25 mouse cellular contexts compared by ENCODE assay signal in genomic region chr13:93992342-93992882, GRCm38 (mm10).
DNase-seq lines count a peak whose midpoint lies in the region; ATAC-seq and TF ChIP-seq lines count a peak whose summit lies in the region.
"Had no signal": no experiment of that assay in that cellular context is flagged by ENCODE, and none has a peak within 500 bp of the region (broad histone marks: within the 10 kb centered on the region; RNA-seq: fewer than 3 reads in every experiment).

No protein-coding gene starts in this region.

- H3K4me2 ChIP-seq in heart, embryonic 12.5 days = no peak overlapping the region
- H3K4me2 ChIP-seq in heart, embryonic 11.5 days = no peak overlapping the region
- H3K4me2 ChIP-seq in lung, embryonic 16.5 days (ENCODE audit: low read depth, low read length) = no peak overlapping the region
- no peak overlapping the region for H3K4me2 ChIP-seq in heart, postnatal 0 days (ENCODE audit: low read depth, low read length)
- H3K4me2 ChIP-seq in midbrain, embryonic 11.5 days = no peak overlapping the region
- H3K4me2 ChIP-seq: forebrain, embryonic 12.5 days; hindbrain, embryonic 15.5 days; intestine, embryonic 15.5 days; liver, embryonic 11.5 days; midbrain, embryonic 13.5 days; neural tube, embryonic 13.5 days had no signal

- no peaks in the 10 kb centered on the region for H3K79me2 ChIP-seq in C2C12 (ENCODE audit: control insufficient read depth, insufficient read depth)

- DNase-seq in lung, postnatal 4 days = no peak
- DNase-seq in heart, postnatal 0 days (ENCODE audit: low spot score) = no peak
- no peak for DNase-seq in midbrain, embryonic 11.5 days (ENCODE audit: low spot score, missing footprints)
- no peak for DNase-seq in left cerebral cortex, postnatal 14 days (ENCODE audit: low spot score in 2 of 2)
- DNase-seq: cerebellum, adult 8-10 months; gastrocnemius, adult 2 months; kidney, postnatal 36 days; layer of hippocampus, adult 9-11 months; lung, adult 2 months; right cerebral cortex, adult 18-20 months; thymus, postnatal 25 days had no signal

- no peak for ATAC-seq in heart, embryonic 12.5 days (ENCODE audit: insufficient number of reproducible peaks, low FRiP score)
- ATAC-seq in heart, embryonic 11.5 days (replicated peaks; ENCODE audit: insufficient number of reproducible peaks, low FRiP score, low TSS enrichment) = no peak; the same call in 1 of the 2 replicates
- ATAC-seq in lung, embryonic 16.5 days (ENCODE audit: low read depth) = no peak; the same call in 1 of the 2 replicates
- ATAC-seq in heart, postnatal 0 days (ENCODE audit: insufficient read depth, low read depth) = no peak
- no peak for ATAC-seq in midbrain, embryonic 11.5 days (ENCODE audit: low FRiP score)
- ATAC-seq: intestine, embryonic 15.5 days; midbrain, embryonic 13.5 days had no signal

- 82% methylated on average over 5 of the region's 5 CpGs for WGBS in heart, embryonic 12.5 days
- WGBS in heart, embryonic 11.5 days (ENCODE audit: insufficient replicate concordance) = 85% methylated on average over 5 of the region's 5 CpGs
- WGBS in lung, embryonic 16.5 days = 82% methylated on average over 5 of the region's 5 CpGs
- WGBS in heart, postnatal 0 days = 85% methylated on average over 5 of the region's 5 CpGs
- WGBS in midbrain, embryonic 11.5 days = 96% methylated on average over 5 of the region's 5 CpGs

- no peaks in the 10 kb centered on the region for H3K79me3 ChIP-seq in C2C12 (ENCODE audit: low read depth)

- H3K4me3 ChIP-seq in heart, embryonic 12.5 days = no peak overlapping the region
- no peak overlapping the region for H3K4me3 ChIP-seq in heart, embryonic 11.5 days (ENCODE audit: low read depth, low read length)
- no peak overlapping the region for H3K4me3 ChIP-seq in lung, embryonic 16.5 days (ENCODE audit: low read length)
- H3K4me3 ChIP-seq in C2C12 (ENCODE audit: insufficient read depth, poor library complexity, severe bottlenecking) = no peak overlapping the region
- no peak overlapping the region for H3K4me3 ChIP-seq in heart, postnatal 0 days (ENCODE audit: low read depth, low read length)
- H3K4me3 ChIP-seq in midbrain, embryonic 11.5 days (ENCODE audit: low read depth, low read length) = no peak overlapping the region
- H3K4me3 ChIP-seq: embryonic facial prominence, embryonic 10.5 days; forebrain, embryonic 12.5 days; gastrocnemius, adult 2 months; hindbrain, embryonic 15.5 days; intestine, embryonic 15.5 days; left cerebral cortex, adult 2 months; limb, embryonic 10.5 days; midbrain, embryonic 13.5 days; neural tube, embryonic 13.5 days had no signal

- no peak overlapping the region for H3ac ChIP-seq in C2C12 (ENCODE audit: control insufficient read depth, insufficient read length, low read depth)

- H3K9ac ChIP-seq in heart, embryonic 12.5 days = no peak overlapping the region
- H3K9ac ChIP-seq in heart, embryonic 11.5 days (ENCODE audit: low read depth, low read length) = no peak overlapping the region
- no peak overlapping the region for H3K9ac ChIP-seq in lung, embryonic 16.5 days (ENCODE audit: low read length)
- no peak overlapping the region for H3K9ac ChIP-seq in heart, postnatal 0 days (replicated peaks; ENCODE audit: low read depth, low read length)
- no peak overlapping the region for H3K9ac ChIP-seq in midbrain, embryonic 11.5 days (ENCODE audit: low read length)
- H3K9ac ChIP-seq: forebrain, embryonic 12.5 days; hindbrain, embryonic 15.5 days; intestine, embryonic 15.5 days; midbrain, embryonic 13.5 days; neural tube, embryonic 13.5 days had no signal

- no peaks in the 10 kb centered on the region for H3K36me3 ChIP-seq in heart, embryonic 12.5 days
- H3K36me3 ChIP-seq in heart, embryonic 11.5 days (ENCODE audit: control insufficient read depth, insufficient read depth, low read length) = no peaks in the 10 kb centered on the region
- no peaks in the 10 kb centered on the region for H3K36me3 ChIP-seq in lung, embryonic 16.5 days (ENCODE audit: control insufficient read depth, insufficient read depth, low read length)
- H3K36me3 ChIP-seq in C2C12 (ENCODE audit: control insufficient read depth, insufficient read depth) = no peaks in the 10 kb centered on the region
- H3K36me3 ChIP-seq in heart, postnatal 0 days (replicated peaks; ENCODE audit: control insufficient read depth, insufficient read depth, low read length) = no peaks in the 10 kb centered on the region
- H3K36me3 ChIP-seq in midbrain, embryonic 11.5 days (ENCODE audit: control insufficient read depth, insufficient read depth, low read length) = no peaks in the 10 kb centered on the region
- H3K36me3 ChIP-seq: embryonic facial prominence, embryonic 10.5 days; forebrain, embryonic 12.5 days; G1E; hindbrain, embryonic 15.5 days; intestine, embryonic 15.5 days; limb, embryonic 10.5 days; midbrain, embryonic 13.5 days; neural tube, embryonic 13.5 days had no signal

- H3K27ac ChIP-seq in heart, embryonic 12.5 days (ENCODE audit: poor library complexity, severe bottlenecking) = peak overlapping the region; percentile 4; the same call in 1 of the 2 replicates
- no peak overlapping the region for H3K27ac ChIP-seq in heart, embryonic 11.5 days (ENCODE audit: low read depth, low read length)
- H3K27ac ChIP-seq in lung, embryonic 16.5 days (ENCODE audit: low read length) = peak overlapping the region; percentile 65
- peak overlapping the region; percentile 44; the same call in 1 of the 2 replicates for H3K27ac ChIP-seq in heart, postnatal 0 days (ENCODE audit: low read depth)
- no peak overlapping the region for H3K27ac ChIP-seq in midbrain, embryonic 11.5 days (ENCODE audit: low read depth, low read length)
- H3K27ac ChIP-seq: embryonic facial prominence, embryonic 10.5 days; forebrain, embryonic 12.5 days; gastrocnemius, adult 2 months; hindbrain, embryonic 15.5 days; intestine, embryonic 15.5 days; left cerebral cortex, adult 2 months; limb, embryonic 10.5 days; midbrain, embryonic 13.5 days; neural tube, embryonic 13.5 days had no signal

- H3K4me1 ChIP-seq in heart, embryonic 12.5 days (replicated peaks) = peaks cover 33% of the 10 kb centered on the region
- H3K4me1 ChIP-seq in heart, embryonic 11.5 days (ENCODE audit: control insufficient read depth, insufficient read depth, low read length) = peaks cover 16% of the 10 kb centered on the region
- peaks cover 27% of the 10 kb centered on the region for H3K4me1 ChIP-seq in lung, embryonic 16.5 days (replicated peaks; ENCODE audit: control insufficient read depth, insufficient read depth, low read length)
- H3K4me1 ChIP-seq in heart, postnatal 0 days (ENCODE audit: control insufficient read depth, insufficient read depth) = peaks cover 39% of the 10 kb centered on the region
- H3K4me1 ChIP-seq in midbrain, embryonic 11.5 days (ENCODE audit: control insufficient read depth, insufficient read depth, low read length) = no peaks in the 10 kb centered on the region
- H3K4me1 ChIP-seq: hindbrain, embryonic 15.5 days; midbrain, embryonic 13.5 days; neural tube, embryonic 13.5 days had no signal

- no peak for TF ChIP-seq CTCF in C2C12 (IDR thresholded peaks at IDR 0.05; ENCODE audit: control insufficient read depth, insufficient read depth, insufficient read length)
- no peak for TF ChIP-seq CTCF in heart, postnatal 0 days (IDR thresholded peaks at IDR 0.05; ENCODE audit: low read depth)

- TF ChIP-seq EP300 in heart, postnatal 0 days (IDR thresholded peaks at IDR 0.05; ENCODE audit: low read depth) = 0 out of 2 replicates have a peak, but pooled peaks have one; percentile 12

- intact Hi-C loops in left cerebral cortex, postnatal 14 days (cut with DNase I) = no loop called here

- peaks cover 4% of the 10 kb centered on the region for H3K9me3 ChIP-seq in heart, embryonic 12.5 days (replicated peaks)
- H3K9me3 ChIP-seq in heart, embryonic 11.5 days (replicated peaks; ENCODE audit: control insufficient read depth, low read length) = no peaks in the 10 kb centered on the region
- H3K9me3 ChIP-seq in lung, embryonic 16.5 days (ENCODE audit: control insufficient read depth, low read length) = peaks cover 6% of the 10 kb centered on the region; the same call in 1 of the 2 replicates
- H3K9me3 ChIP-seq in heart, postnatal 0 days (replicated peaks; ENCODE audit: control insufficient read depth, low read length) = no peaks in the 10 kb centered on the region
- no peaks in the 10 kb centered on the region for H3K9me3 ChIP-seq in midbrain, embryonic 11.5 days (ENCODE audit: control insufficient read depth, low read length)
- H3K9me3 ChIP-seq: hindbrain, embryonic 15.5 days; intestine, embryonic 15.5 days; limb, embryonic 10.5 days; neural tube, embryonic 13.5 days had no signal

- H3K27me3 ChIP-seq in heart, embryonic 12.5 days (replicated peaks) = no peaks in the 10 kb centered on the region
- H3K27me3 ChIP-seq in heart, embryonic 11.5 days (ENCODE audit: control insufficient read depth, insufficient read depth, low read length) = no peaks in the 10 kb centered on the region
- no peaks in the 10 kb centered on the region for H3K27me3 ChIP-seq in lung, embryonic 16.5 days (ENCODE audit: control insufficient read depth, insufficient read depth, low read depth, low read length)
- H3K27me3 ChIP-seq in C2C12 (ENCODE audit: control insufficient read depth, insufficient read depth, insufficient read length) = no peaks in the 10 kb centered on the region
- H3K27me3 ChIP-seq in heart, postnatal 0 days (ENCODE audit: control insufficient read depth, insufficient read depth, low read length) = no peaks in the 10 kb centered on the region
- no peaks in the 10 kb centered on the region for H3K27me3 ChIP-seq in midbrain, embryonic 11.5 days (ENCODE audit: control insufficient read depth, insufficient read depth, low read length)
- H3K27me3 ChIP-seq: forebrain, embryonic 12.5 days; hindbrain, embryonic 15.5 days; intestine, embryonic 15.5 days; midbrain, embryonic 13.5 days; neural tube, embryonic 13.5 days had no signal

TF ChIP-seq in C2C12, 6 proteins besides CTCF, POLR2A, EP300 and RAD21:
- peak; percentile 57 for TF ChIP-seq FOSL1 (IDR thresholded peaks at IDR 0.05; ENCODE audit: insufficient read depth, low read length, poor library complexity, severe bottlenecking)
- peak; percentile 64 for TF ChIP-seq MAX (IDR thresholded peaks at IDR 0.05)
- no peak for TF ChIP-seq CEBPB (IDR thresholded peaks at IDR 0.05; ENCODE audit: low read depth)
- TF ChIP-seq MYOD1 (IDR thresholded peaks at IDR 0.05; ENCODE audit: control insufficient read depth, insufficient read length, low read depth) = no peak
- TF ChIP-seq MYOG (IDR thresholded peaks at IDR 0.05; ENCODE audit: control insufficient read depth, extremely low read depth, insufficient read length) = no peak
- peak; percentile 91 for TF ChIP-seq USF1 (IDR thresholded peaks at IDR 0.05; ENCODE audit: low read depth)

Comparison
In these comparisons a context has a peak if more than half of its experiments do, and no peak if none do; other contexts are left out.
1. H3K27ac ChIP-seq: peak in heart, embryonic 12.5 days (single experiment), lung, embryonic 16.5 days (single experiment) and heart, postnatal 0 days (single experiment); none in heart, embryonic 11.5 days (single experiment) and midbrain, embryonic 11.5 days (single experiment).